11 mouse cellular contexts compared by ENCODE assay signal in genomic region chr13:59494619-59495262, GRCm38 (mm10).
DNase-seq lines count a peak whose midpoint lies in the region; ATAC-seq and TF ChIP-seq lines count a peak whose summit lies in the region.
"Had no signal": no experiment of that assay in that cellular context is flagged by ENCODE, and none has a peak within 500 bp of the region (broad histone marks: within the 10 kb centered on the region; RNA-seq: fewer than 3 reads in every experiment).

No protein-coding gene starts in this region.

- H3K4me3 ChIP-seq in midbrain, embryonic 13.5 days (replicated peaks) = no peak overlapping the region
- no peak overlapping the region for H3K4me3 ChIP-seq in midbrain, embryonic 10.5 days
- H3K4me3 ChIP-seq in small intestine, adult 2 months (ENCODE audit: low read depth, low read length) = no peak overlapping the region
- H3K4me3 ChIP-seq: embryonic facial prominence, embryonic 12.5 days had no signal

- H3K9ac ChIP-seq in midbrain, embryonic 13.5 days (replicated peaks) = no peak overlapping the region
- H3K9ac ChIP-seq: embryonic facial prominence, embryonic 12.5 days had no signal

- peak; percentile 63 for ATAC-seq in midbrain, embryonic 13.5 days

- peaks cover 28% of the 10 kb centered on the region for H3K36me3 ChIP-seq in midbrain, embryonic 13.5 days
- H3K36me3 ChIP-seq in midbrain, embryonic 10.5 days = peaks cover 15% of the 10 kb centered on the region
- H3K36me3 ChIP-seq in small intestine, adult 2 months (ENCODE audit: control insufficient read depth, insufficient read depth, low read length) = peaks cover 1% of the 10 kb centered on the region; the same call in 1 of the 2 replicates

- no peaks in the 10 kb centered on the region for H3K9me3 ChIP-seq in midbrain, embryonic 13.5 days
- no peaks in the 10 kb centered on the region for H3K9me3 ChIP-seq in midbrain, embryonic 10.5 days (replicated peaks)
- H3K9me3 ChIP-seq: embryonic facial prominence, embryonic 12.5 days had no signal

- H3K27ac ChIP-seq in midbrain, embryonic 13.5 days = peak overlapping the region; percentile 15; the same call in 1 of the 2 replicates
- H3K27ac ChIP-seq in midbrain, embryonic 10.5 days (replicated peaks) = no peak overlapping the region
- H3K27ac ChIP-seq in small intestine, adult 2 months (ENCODE audit: insufficient read depth, low read depth, low read length) = no peak overlapping the region
- H3K27ac ChIP-seq: embryonic facial prominence, embryonic 12.5 days had no signal

- no peak overlapping the region for H3K4me2 ChIP-seq in midbrain, embryonic 13.5 days (replicated peaks)
- H3K4me2 ChIP-seq: embryonic facial prominence, embryonic 12.5 days had no signal

- DNase-seq in heart, adult 11 months = peak; percentile 88
- DNase-seq in heart, adult 8-10 months (ENCODE audit: low spot score) = no peak
- DNase-seq in midbrain, embryonic 10.5 days (ENCODE audit: low spot score) = no peak
- peak; percentile 15 for DNase-seq in brain, embryonic 14.5 days (ENCODE audit: low read depth)
- DNase-seq in spleen, adult 12 weeks (ENCODE audit: low spot score) = no peak
- no peak for DNase-seq in left cerebral cortex, adult 11 months (ENCODE audit: low spot score)
- DNase-seq: heart, postnatal 14 days; kidney, postnatal 4 days had no signal

- TF ChIP-seq POLR2A in brain, embryonic 14.5 days (IDR thresholded peaks at IDR 0.05; ENCODE audit: borderline replicate concordance, extremely low read depth, insufficient read depth, insufficient read length, poor library complexity, severe bottlenecking) = no peak
- TF ChIP-seq POLR2A in small intestine, adult 2 months (IDR thresholded peaks at IDR 0.05; ENCODE audit: low read depth, low read length) = no peak

- peaks cover 12% of the 10 kb centered on the region for H3K4me1 ChIP-seq in midbrain, embryonic 13.5 days (replicated peaks)
- H3K4me1 ChIP-seq in midbrain, embryonic 10.5 days = peaks cover 9% of the 10 kb centered on the region
- no peaks in the 10 kb centered on the region for H3K4me1 ChIP-seq in small intestine, adult 2 months (ENCODE audit: control insufficient read depth, insufficient read depth, insufficient read length, low read length)

- H3K27me3 ChIP-seq in midbrain, embryonic 13.5 days = no peaks in the 10 kb centered on the region
- no peaks in the 10 kb centered on the region for H3K27me3 ChIP-seq in midbrain, embryonic 10.5 days (ENCODE audit: low read depth, poor library complexity, severe bottlenecking)
- no peaks in the 10 kb centered on the region for H3K27me3 ChIP-seq in small intestine, adult 2 months (ENCODE audit: control insufficient read depth, insufficient read depth, low read length)
- H3K27me3 ChIP-seq: embryonic facial prominence, embryonic 12.5 days had no signal

- peak; percentile 32; the same call in 1 of the 2 replicates for TF ChIP-seq CTCF in brain, embryonic 14.5 days (IDR thresholded peaks at IDR 0.05; ENCODE audit: borderline replicate concordance, extremely low read depth, insufficient read depth, insufficient read length)
- TF ChIP-seq CTCF in small intestine, adult 2 months (IDR thresholded peaks at IDR 0.05; ENCODE audit: extremely low read depth, insufficient read length, insufficient replicate concordance, low read depth, low read length) = peak; percentile 31; the same call in 1 of the 2 replicates

- 74% methylated on average over 5 of the region's 5 CpGs for whole genome bisulfite sequencing in midbrain, embryonic 13.5 days
- WGBS in midbrain, embryonic 10.5 days = 86% methylated on average over 5 of the region's 5 CpGs
- 88% methylated on average over 5 of the region's 5 CpGs for WGBS in small intestine, adult 2 months

Comparison
In these comparisons a context has a peak if more than half of its experiments do, and no peak if none do; other contexts are left out.
1. DNase-seq: peak in heart, adult 11 months (single experiment) and brain, embryonic 14.5 days (single experiment); none in heart, adult 8-10 months (single experiment), midbrain, embryonic 10.5 days (single experiment), spleen, adult 12 weeks (single experiment) and left cerebral cortex, adult 11 months (single experiment).